ENCODE assay signal across 12 mouse cellular contexts in the genomic region with DNA sequence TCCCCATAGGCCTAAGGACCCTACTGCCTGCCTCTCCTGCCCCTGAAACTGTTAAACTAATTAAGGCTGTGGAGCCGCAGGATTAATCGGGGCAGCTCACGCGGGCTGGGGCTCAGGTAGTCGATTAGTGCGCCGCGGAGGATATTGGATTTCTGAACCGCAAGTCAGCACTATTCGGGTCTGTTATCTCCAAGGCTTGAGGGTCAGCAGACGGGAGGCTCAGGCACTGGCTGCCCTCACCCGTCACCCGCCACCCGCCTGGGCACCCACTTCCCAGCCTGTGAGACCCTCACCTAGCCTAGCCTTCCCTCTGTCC. TPM values are rescaled to one million over a fixed set of nuclear protein-coding genes. Genes with fewer than 3 reads are reported as not detected.
DNase-seq lines count a peak whose midpoint lies in the region; ATAC-seq lines count a peak whose summit lies in the region.
"Had no signal": no experiment of that assay in that cellular context is flagged by ENCODE, and none has a peak within 500 bp of the region (broad histone marks: within the 10 kb centered on the region; RNA-seq: fewer than 3 reads in every experiment).

No protein-coding gene starts in this region.

- DNase-seq in heart, adult 11 months = no peak
- no peak for DNase-seq in hindbrain, embryonic 11.5 days (ENCODE audit: low spot score)
- DNase-seq in thymus, postnatal 14 days = no peak
- no peak for DNase-seq in spleen, postnatal 10 days (ENCODE audit: low spot score in 2 of 2)
- DNase-seq: adrenal gland, postnatal 10 days; kidney, adult 11 months; liver had no signal

- 0 out of 2 replicates have a peak overlapping the region, but pooled peaks have one; percentile 9 for H3K4me2 ChIP-seq in heart, embryonic 15.5 days
- H3K4me2 ChIP-seq in hindbrain, embryonic 11.5 days (replicated peaks; ENCODE audit: low read depth, low read length) = no peak overlapping the region
- peak overlapping the region; percentile 22; the same call in 1 of the 2 replicates for H3K4me2 ChIP-seq in midbrain, embryonic 13.5 days (replicated peaks)
- H3K4me2 ChIP-seq: neural tube, embryonic 12.5 days had no signal

- peak overlapping the region; percentile 32; the same call in 1 of the 2 replicates for H3K9ac ChIP-seq in heart, embryonic 15.5 days
- H3K9ac ChIP-seq in hindbrain, embryonic 11.5 days (ENCODE audit: low read depth, low read length) = peak overlapping the region; percentile 37; the same call in 1 of the 2 replicates
- H3K9ac ChIP-seq in midbrain, embryonic 13.5 days (replicated peaks) = peak overlapping the region; percentile 30
- H3K9ac ChIP-seq: neural tube, embryonic 12.5 days had no signal

- 32% methylated on average over 14 of the region's 14 CpGs for WGBS in heart, embryonic 15.5 days
- 66% methylated on average over 14 of the region's 14 CpGs for WGBS in hindbrain, embryonic 11.5 days
- WGBS in midbrain, embryonic 13.5 days = 42% methylated on average over 14 of the region's 14 CpGs

- no peaks in the 10 kb centered on the region for H3K27me3 ChIP-seq in heart, embryonic 15.5 days
- H3K27me3 ChIP-seq in hindbrain, embryonic 11.5 days (ENCODE audit: control insufficient read depth, insufficient read depth, low read length) = no peaks in the 10 kb centered on the region
- no peaks in the 10 kb centered on the region for H3K27me3 ChIP-seq in midbrain, embryonic 13.5 days
- H3K27me3 ChIP-seq: neural tube, embryonic 12.5 days had no signal

- no peak overlapping the region for H3K4me3 ChIP-seq in heart, embryonic 15.5 days
- H3K4me3 ChIP-seq in brown adipose tissue, adult 24 weeks (ENCODE audit: insufficient read depth, low read depth, low read length) = no peak overlapping the region
- no peak overlapping the region for H3K4me3 ChIP-seq in hindbrain, embryonic 11.5 days (ENCODE audit: low read depth, low read length)
- H3K4me3 ChIP-seq in midbrain, embryonic 13.5 days (replicated peaks) = no peak overlapping the region
- H3K4me3 ChIP-seq: neural tube, embryonic 12.5 days had no signal

- peaks cover 97% of the 10 kb centered on the region for H3K4me1 ChIP-seq in heart, embryonic 15.5 days (replicated peaks)
- peaks cover 28% of the 10 kb centered on the region for H3K4me1 ChIP-seq in brown adipose tissue, adult 24 weeks (ENCODE audit: control insufficient read depth, insufficient read depth, insufficient read length, low read length)
- peaks cover 37% of the 10 kb centered on the region for H3K4me1 ChIP-seq in hindbrain, embryonic 11.5 days (replicated peaks; ENCODE audit: control insufficient read depth, insufficient read depth, low read length)
- H3K4me1 ChIP-seq in midbrain, embryonic 13.5 days (replicated peaks) = peaks cover 86% of the 10 kb centered on the region

- no peaks in the 10 kb centered on the region for H3K9me3 ChIP-seq in heart, embryonic 15.5 days (replicated peaks)
- no peaks in the 10 kb centered on the region for H3K9me3 ChIP-seq in hindbrain, embryonic 11.5 days (ENCODE audit: control insufficient read depth, low read length)
- H3K9me3 ChIP-seq in midbrain, embryonic 13.5 days = no peaks in the 10 kb centered on the region
- H3K9me3 ChIP-seq: neural tube, embryonic 12.5 days had no signal

- H3K27ac ChIP-seq in heart, embryonic 15.5 days = peak overlapping the region; percentile 98
- H3K27ac ChIP-seq in brown adipose tissue, adult 24 weeks (replicated peaks; ENCODE audit: low read depth, low read length) = peak overlapping the region; percentile 86
- peak overlapping the region; percentile 53 for H3K27ac ChIP-seq in hindbrain, embryonic 11.5 days (ENCODE audit: low read depth, low read length)
- H3K27ac ChIP-seq in midbrain, embryonic 13.5 days = peak overlapping the region; percentile 73
- H3K27ac ChIP-seq: neural tube, embryonic 12.5 days had no signal

- ATAC-seq in heart, embryonic 15.5 days (replicated peaks; ENCODE audit: insufficient number of reproducible peaks, insufficient read depth, low FRiP score, low read depth) = no peak
- ATAC-seq in hindbrain, embryonic 11.5 days (ENCODE audit: low FRiP score) = no peak
- ATAC-seq in midbrain, embryonic 13.5 days = no peak
- no peak for ATAC-seq in monocyte, adult 5-6 weeks (replicated peaks; ENCODE audit: insufficient number of reproducible peaks, low FRiP score, low TSS enrichment, poor library complexity, severe bottlenecking)

- H3K36me3 ChIP-seq in heart, embryonic 15.5 days = peaks cover 3% of the 10 kb centered on the region; the same call in 1 of the 2 replicates
- H3K36me3 ChIP-seq in hindbrain, embryonic 11.5 days (ENCODE audit: control insufficient read depth, insufficient read depth, low read length) = no peaks in the 10 kb centered on the region
- peaks cover 14% of the 10 kb centered on the region for H3K36me3 ChIP-seq in midbrain, embryonic 13.5 days

RNA-seq across cellular contexts. Expression of a gene that starts 40.4 kb away (rescaled TPM):
- 6.3 and 8.5 TPM in 2 replicates for polyA plus RNA-seq in heart, embryonic 15.5 days (2015; fragmentation: Nextera tagmentation; extraction: Ambion mirVana)
- 16.4 and 26.1 TPM in 2 replicates for polyA plus RNA-seq in brown adipose tissue, adult 24 weeks (2012; ENCODE audit: insufficient read depth, insufficient read length, missing spikeins)
- 6.8 and 9.0 TPM in 2 replicates for polyA plus RNA-seq in hindbrain, embryonic 11.5 days (2014; fragmentation: Nextera tagmentation; extraction: Ambion mirVana)
- 10.4 and 12.6 TPM in 2 replicates for polyA plus RNA-seq in midbrain, embryonic 13.5 days (2015; fragmentation: Nextera tagmentation; extraction: Ambion mirVana)
- total RNA-seq in monocyte, adult 5-6 weeks (2017) = 2.8 to 13.7 TPM (median 3.3 TPM) in 3 replicates
